Mouse (Mus musculus) myocyte (in vitro differentiated cells): ENCODE results near the gene Cdkn1c. TPM values are rescaled to one million over a fixed set of nuclear protein-coding genes. Genes with fewer than 3 reads are reported as not detected.

Experiments used
- H3K27me3 ChIP-seq: one replicate; pipeline ENCODE4 v1.6.1; 2011; ENCODE audit not compliant: control insufficient read depth, insufficient read depth, insufficient read length
- H3K36me3 ChIP-seq: one replicate; pipeline ENCODE4 v1.6.1; 2011; ENCODE audit not compliant: control insufficient read depth, insufficient read depth
- H3K4me2 ChIP-seq: one replicate; pipeline ENCODE4 v1.6.1; 2011; ENCODE audit warnings: low read depth, control low read depth
- H3K4me3 ChIP-seq: one replicate; pipeline ENCODE4 v1.5.1; 2011; ENCODE audit warnings: mild to moderate bottlenecking, control low read depth, moderate library complexity
- H3K79me2 ChIP-seq: one replicate; pipeline ENCODE4 v1.6.1; 2011; ENCODE audit not compliant: control insufficient read depth, insufficient read depth
- H3ac ChIP-seq: one replicate; pipeline ENCODE4 v1.6.1; 2011; ENCODE audit not compliant: control insufficient read depth, insufficient read length
- CEBPB ChIP-seq: IDR thresholded peaks from 2 replicates; pipeline ENCODE4 v1.6.1; 2011; ENCODE audit warnings: mild to moderate bottlenecking, moderate library complexity; ENCODE audit not compliant: poor library complexity, insufficient read depth, severe bottlenecking
- E2F4 ChIP-seq: IDR thresholded peaks from one replicate; pipeline ENCODE4 v1.6.1; 2011; ENCODE audit warnings: mild to moderate bottlenecking, control low read depth, moderate library complexity; ENCODE audit not compliant: insufficient read depth
- MAX ChIP-seq: IDR thresholded peaks from one replicate; pipeline ENCODE4 v1.6.1; 2011; ENCODE audit warnings: low read depth, mild to moderate bottlenecking, control low read depth
- MYOD1 ChIP-seq, 3 experiments: IDR thresholded peaks; one replicate each; pipeline ENCODE4 v1.6.1; 2011; ENCODE audit warnings: control low read depth in 2 of 3, low read depth in 2 of 3, mild to moderate bottlenecking in 2 of 3, moderate library complexity in 1 of 3; ENCODE audit not compliant: insufficient read length in 2 of 3, control insufficient read depth in 1 of 3
- MYOG ChIP-seq, 3 experiments: IDR thresholded peaks; one replicate each; pipeline ENCODE4 v1.6.1; 2011; ENCODE audit warnings: control low read depth in 2 of 3, low read depth in 2 of 3, mild to moderate bottlenecking in 2 of 3; ENCODE audit not compliant: insufficient read length in 2 of 3, control insufficient read depth in 1 of 3, insufficient read depth in 1 of 3
- POLR2A ChIP-seq: IDR thresholded peaks from one replicate; pipeline ENCODE4 v1.6.1; 2011; ENCODE audit warnings: low read depth, mild to moderate bottlenecking, control low read depth, moderate library complexity; ENCODE audit not compliant: insufficient read length
- POLR2AphosphoS2 ChIP-seq: IDR thresholded peaks from one replicate; pipeline ENCODE4 v1.6.1; 2011; ENCODE audit warnings: low read depth, control low read depth; ENCODE audit not compliant: insufficient read length
- REST ChIP-seq: IDR thresholded peaks from one replicate; pipeline ENCODE4 v1.6.1; 2011; ENCODE audit warnings: mild to moderate bottlenecking, control low read depth, moderate library complexity; ENCODE audit not compliant: insufficient read depth, insufficient read length
- SRF ChIP-seq: IDR thresholded peaks from one replicate; pipeline ENCODE4 v1.6.1; 2011; ENCODE audit warnings: low read depth; ENCODE audit not compliant: control insufficient read depth, insufficient read length
- TCF12 ChIP-seq: IDR thresholded peaks from one replicate; pipeline ENCODE4 v1.6.1; 2011; ENCODE audit warnings: mild to moderate bottlenecking, control low read depth; ENCODE audit not compliant: poor library complexity, insufficient read depth, severe bottlenecking
- TCF3 ChIP-seq: IDR thresholded peaks from one replicate; pipeline ENCODE4 v1.6.1; 2011; ENCODE audit warnings: low read depth, control low read depth; ENCODE audit not compliant: insufficient read length
- USF1 ChIP-seq: IDR thresholded peaks from one replicate; pipeline ENCODE4 v1.6.1; 2011; ENCODE audit warnings: low read depth, mild to moderate bottlenecking, control low read depth, moderate library complexity
- polyA plus RNA-seq: library from polyadenylated mRNA; unstranded; fragments of >200 nt; fragmentation: generic; extraction: Trizol; gene quantifications from one replicate; pipeline ENCODE4 v1.2.1, GENCODE M21; 2012; ENCODE audit warnings: missing spikeins

The Cdkn1c gene
- polyA plus RNA-seq, 1 experiment = 35.7 TPM

DNA sequence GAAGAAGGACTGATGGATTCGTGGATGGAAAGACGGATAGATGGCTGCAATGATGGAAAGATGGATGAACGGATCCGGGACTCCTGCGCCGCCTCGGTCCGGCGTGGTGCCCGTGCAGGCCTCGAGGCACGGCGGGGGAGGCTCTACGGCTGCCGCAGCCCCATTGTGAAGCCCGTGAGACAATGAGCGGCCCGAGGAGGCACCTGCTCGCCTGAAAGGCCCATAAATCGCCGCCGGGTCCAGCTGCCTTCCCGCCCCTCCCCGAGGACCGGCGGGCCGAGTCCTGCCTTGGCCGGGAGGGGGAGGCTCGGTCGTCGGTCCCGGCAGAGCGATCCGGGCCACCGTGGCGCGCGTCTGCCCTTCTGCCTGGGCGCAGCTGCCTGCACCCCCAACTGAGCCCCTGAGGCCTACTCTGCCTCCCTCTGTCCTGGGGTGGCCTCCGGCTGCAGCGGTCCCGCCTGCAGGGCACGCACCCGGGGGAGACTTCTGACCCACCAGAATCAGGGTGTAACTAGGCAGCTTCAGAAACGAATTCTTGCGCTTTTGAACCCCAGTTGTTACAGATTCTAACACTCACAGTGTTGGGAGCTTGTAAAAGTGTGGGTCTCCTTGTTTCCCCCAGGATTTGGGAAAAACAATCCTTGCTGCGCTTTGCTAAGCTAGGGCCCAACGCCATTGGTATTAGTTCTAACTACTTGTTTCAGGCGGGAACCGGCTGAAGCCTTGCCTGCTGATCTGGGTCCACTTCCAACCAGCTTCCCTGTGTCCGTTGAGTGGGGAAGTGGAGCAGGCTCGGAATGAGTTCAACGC lies 15.0 kb downstream of the Cdkn1c start:
- no peak overlapping the region for H3K4me3 ChIP-seq
- H3K79me2 ChIP-seq = no peaks in the 10 kb centered on the region
- peaks cover 21% of the 10 kb centered on the region for H3K27me3 ChIP-seq
- no peaks in the 10 kb centered on the region for H3K36me3 ChIP-seq
- H3ac ChIP-seq = no peak overlapping the region
- H3K4me2 ChIP-seq = no peak overlapping the region
- no peak for TF ChIP-seq E2F4
- no peak for TF ChIP-seq TCF12
- no peak for TF ChIP-seq CEBPB
- no peak for TF ChIP-seq USF1
- TF ChIP-seq SRF = no peak
- TF ChIP-seq REST = no peak

DNA sequence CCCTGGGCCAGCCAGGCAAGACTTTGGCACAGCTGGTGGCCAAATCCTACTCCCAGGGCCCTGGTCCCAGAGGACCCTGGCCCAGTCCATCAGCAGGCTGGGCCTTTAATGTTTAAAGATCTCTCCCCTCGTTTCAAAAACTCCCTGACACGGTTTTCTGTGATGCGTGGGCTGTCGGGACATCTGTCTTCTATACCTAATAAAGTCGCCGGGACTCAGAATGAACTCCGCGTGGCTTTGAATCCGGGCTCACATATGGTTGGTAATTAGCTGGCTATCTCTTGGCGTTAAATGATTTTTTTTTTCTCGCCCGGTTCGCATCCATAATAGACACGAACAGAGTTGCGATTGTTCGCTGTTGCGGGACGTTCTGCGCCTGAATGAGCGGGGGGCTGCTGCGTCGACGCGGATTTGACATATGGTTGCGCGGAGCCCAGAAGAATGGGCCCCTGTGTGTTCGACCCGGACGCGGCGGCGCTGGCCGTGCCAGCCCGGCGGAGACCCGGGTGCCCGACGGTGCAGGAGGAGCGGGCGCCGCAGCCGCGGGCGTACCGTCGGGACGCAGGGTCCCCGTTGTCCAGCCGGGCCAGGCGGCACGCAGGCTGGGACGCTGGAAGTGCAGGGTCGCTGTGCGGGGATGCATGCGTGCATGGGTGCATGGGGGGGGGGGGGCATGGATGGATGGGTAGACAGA lies 15.7 kb downstream of the Cdkn1c start:
- no peak overlapping the region for H3K4me2 ChIP-seq
- peaks cover 24% of the 10 kb centered on the region for H3K27me3 ChIP-seq
- H3K36me3 ChIP-seq = no peaks in the 10 kb centered on the region
- no peak for TF ChIP-seq REST
- TF ChIP-seq USF1 = no peak
- no peak for TF ChIP-seq TCF3
- H3K79me2 ChIP-seq = no peaks in the 10 kb centered on the region
- H3ac ChIP-seq = no peak overlapping the region
- no peak overlapping the region for H3K4me3 ChIP-seq

DNA sequence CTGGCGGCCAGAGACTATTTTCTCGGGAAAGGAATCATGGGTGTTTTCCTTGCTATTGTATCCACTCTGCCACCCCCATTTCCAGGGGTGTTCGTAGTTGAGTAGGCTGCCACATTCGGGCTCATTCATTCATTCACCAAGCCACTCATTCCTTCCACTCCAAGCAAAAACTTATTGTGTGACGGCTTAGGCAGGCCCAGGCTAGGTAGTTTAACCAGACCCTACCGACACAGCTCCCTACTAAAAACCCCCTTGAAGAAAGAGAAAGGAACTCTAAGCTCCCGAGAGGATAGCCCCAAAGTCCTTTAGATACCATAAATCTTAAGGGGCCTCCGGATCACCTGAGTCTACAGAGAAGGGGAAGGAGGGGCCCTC lies 16.3 kb downstream of the Cdkn1c start:
- Histone ChIP-seq H3K27me3 (peaks cover 24% of the 10 kb centered on the region), H3K4me3 (no peak overlapping the region), H3K4me2 (no peak overlapping the region), H3ac (no peak overlapping the region), H3K36me3 (no peaks in the 10 kb centered on the region), H3K79me2 (no peaks in the 10 kb centered on the region)
- TF ChIP-seq REST (no peak), CEBPB (no peak), POLR2AphosphoS2 (no peak), MYOD1 (IDR thresholded peaks at IDR 0.05; ENCODE audit: control insufficient read depth in 1 of 3, insufficient read length in 2 of 3, low read depth in 2 of 3) (no peak), POLR2A (no peak), MAX (no peak), TCF12 (no peak), TCF3 (no peak), USF1 (no peak), SRF (no peak), E2F4 (no peak), MYOG (IDR thresholded peaks at IDR 0.05; ENCODE audit: control insufficient read depth in 1 of 3, insufficient read depth in 1 of 3, insufficient read length in 2 of 3, low read depth in 2 of 3) (no peak)

DNA sequence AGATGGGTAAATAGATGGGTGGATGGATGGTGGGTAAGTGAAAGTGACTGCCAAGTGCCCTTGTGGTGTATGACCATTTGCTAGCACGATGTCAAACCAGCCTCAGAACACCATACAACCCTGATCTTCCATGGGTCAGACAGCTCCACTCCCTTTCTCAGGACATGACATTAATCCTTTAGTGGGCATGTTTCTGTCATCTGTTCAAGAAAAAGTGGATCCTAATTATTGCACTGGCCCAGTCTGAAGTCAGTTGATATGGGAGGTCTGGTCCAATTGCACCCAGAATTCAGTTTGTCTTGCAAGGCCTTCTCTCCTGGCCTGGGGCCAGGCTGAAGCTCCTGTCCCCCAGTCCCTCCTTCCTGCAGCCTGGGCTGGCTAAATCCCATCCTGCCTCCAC lies 21.9 kb downstream of the Cdkn1c start:
- H3K27me3 ChIP-seq = peaks cover 48% of the 10 kb centered on the region
- H3K79me2 ChIP-seq = no peaks in the 10 kb centered on the region
- H3K36me3 ChIP-seq = no peaks in the 10 kb centered on the region
- H3K4me2 ChIP-seq = no peak overlapping the region
- H3K4me3 ChIP-seq = no peak overlapping the region
- TF ChIP-seq REST (no peak), MYOD1 (IDR thresholded peaks at IDR 0.05; ENCODE audit: control insufficient read depth in 1 of 3, insufficient read length in 2 of 3, low read depth in 2 of 3) (no peak), TCF12 (no peak), POLR2A (no peak), POLR2AphosphoS2 (no peak), CEBPB (no peak), MAX (no peak), TCF3 (no peak), SRF (no peak), MYOG (IDR thresholded peaks at IDR 0.05; ENCODE audit: control insufficient read depth in 1 of 3, insufficient read depth in 1 of 3, insufficient read length in 2 of 3, low read depth in 2 of 3) (no peak), E2F4 (no peak)
- no peak overlapping the region for H3ac ChIP-seq

DNA sequence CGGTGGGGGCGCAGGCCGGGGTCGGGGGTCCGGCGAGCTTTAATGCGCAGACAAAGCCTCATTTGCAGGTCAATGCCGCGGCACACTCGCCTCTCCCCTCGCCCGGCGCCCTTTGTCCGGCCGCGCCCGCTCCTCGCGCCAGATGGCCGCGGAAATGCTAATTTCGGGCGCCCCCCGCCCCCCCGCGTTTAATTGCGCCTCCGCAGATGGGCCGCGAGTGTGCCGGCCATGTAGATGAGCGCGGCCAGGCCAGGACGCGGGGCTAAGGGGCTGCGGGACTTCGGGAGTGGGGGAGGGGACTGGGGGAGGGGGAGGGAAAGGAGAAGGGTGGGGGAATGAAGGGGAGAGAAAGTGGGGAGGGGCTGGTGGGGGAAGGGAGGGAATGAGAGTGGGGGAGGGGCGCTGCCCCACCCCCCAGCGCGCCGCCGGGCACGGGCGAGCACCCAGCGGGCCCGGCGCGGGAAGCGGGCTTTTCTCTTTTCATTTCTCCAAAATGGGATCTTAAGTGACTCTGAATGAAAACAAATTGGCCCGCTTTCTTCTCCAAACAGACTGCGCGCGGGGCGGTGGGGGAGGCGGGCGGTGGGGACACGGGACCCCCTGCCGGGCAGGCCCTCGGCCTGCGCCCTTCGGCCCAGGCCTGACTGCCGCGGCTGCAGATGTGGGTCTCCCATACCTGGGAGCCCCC lies 22.8 kb downstream of the Cdkn1c start:
- Histone ChIP-seq H3K4me2 (no peak overlapping the region), H3K27me3 (peaks cover 49% of the 10 kb centered on the region), H3K36me3 (no peaks in the 10 kb centered on the region), H3K79me2 (no peaks in the 10 kb centered on the region), H3ac (no peak overlapping the region), H3K4me3 (no peak overlapping the region)
- TF ChIP-seq MAX (no peak), SRF (no peak), POLR2AphosphoS2 (no peak), USF1 (no peak)
